Comparison of ENCODE assay signal across 29 mouse cellular contexts in the genomic region with DNA sequence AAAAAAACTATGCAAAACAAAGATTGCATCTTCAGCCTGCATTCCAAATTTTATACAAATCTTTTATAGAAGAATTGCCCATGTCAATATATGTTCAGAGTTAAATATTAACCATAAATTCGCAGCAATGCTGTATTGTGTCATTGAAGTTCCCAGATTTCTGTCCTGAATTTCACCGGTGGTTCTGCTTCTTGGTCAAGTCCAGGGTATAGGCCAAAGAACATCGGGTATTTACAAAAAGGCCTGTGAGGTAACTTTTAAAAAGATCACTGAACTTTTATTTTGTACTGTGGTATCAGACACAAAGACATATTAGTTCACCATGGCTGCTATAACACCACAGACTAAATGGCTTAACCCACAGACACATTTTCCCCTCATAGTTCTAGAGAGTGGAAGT. TPM values are rescaled to one million over a fixed set of nuclear protein-coding genes. Genes with fewer than 3 reads are reported as not detected.
"Had no signal": no experiment of that assay in that cellular context is flagged by ENCODE, and none has a peak within 500 bp of the region (broad histone marks: within the 10 kb centered on the region; RNA-seq: fewer than 3 reads in every experiment).

No protein-coding gene starts in this region.

- H3K27me3 ChIP-seq: embryonic facial prominence, embryonic 12.5 days; embryonic facial prominence, embryonic 13.5 days; embryonic facial prominence, embryonic 15.5 days; forebrain, embryonic 12.5 days; forebrain, embryonic 13.5 days; forebrain, embryonic 15.5 days had no signal

- H3K9me3 ChIP-seq: embryonic facial prominence, embryonic 10.5 days; embryonic facial prominence, embryonic 12.5 days; embryonic facial prominence, embryonic 13.5 days; embryonic facial prominence, embryonic 15.5 days; forebrain, embryonic 10.5 days; forebrain, embryonic 12.5 days; forebrain, embryonic 13.5 days; forebrain, embryonic 15.5 days had no signal

- DNase-seq: cerebellum, adult 18-20 months; cerebellum, adult 2 months; cerebellum, adult 8-10 months; cerebellum, adult 9-10 months; cerebellum, adult 9-11 months; cerebellum, postnatal 10 days; cerebellum, postnatal 14 days; cerebellum, postnatal 25 days; cerebellum, postnatal 36 days; embryo, embryonic 11 days; forebrain, postnatal 0 days; gastrocnemius, adult 2 months; gastrocnemius, postnatal 10 days; gastrocnemius, postnatal 14 days; gastrocnemius, postnatal 25 days; gastrocnemius, postnatal 36 days; heart, adult 18-20 months had no signal

- H3K4me3 ChIP-seq: embryonic facial prominence, embryonic 10.5 days; embryonic facial prominence, embryonic 12.5 days; embryonic facial prominence, embryonic 13.5 days; embryonic facial prominence, embryonic 15.5 days; erythroblast, embryonic 14.5 days; forebrain, embryonic 10.5 days; forebrain, embryonic 12.5 days; forebrain, embryonic 13.5 days; forebrain, embryonic 15.5 days; gastrocnemius, adult 2 months had no signal

- H3K4me1 ChIP-seq: embryonic facial prominence, embryonic 12.5 days; embryonic facial prominence, embryonic 13.5 days; embryonic facial prominence, embryonic 15.5 days; forebrain, embryonic 10.5 days; forebrain, embryonic 12.5 days; forebrain, embryonic 13.5 days; forebrain, embryonic 15.5 days had no signal

- H3K4me2 ChIP-seq: embryonic facial prominence, embryonic 12.5 days; embryonic facial prominence, embryonic 13.5 days; embryonic facial prominence, embryonic 15.5 days; forebrain, embryonic 12.5 days; forebrain, embryonic 13.5 days; forebrain, embryonic 15.5 days had no signal

- H3K9ac ChIP-seq: embryonic facial prominence, embryonic 12.5 days; embryonic facial prominence, embryonic 13.5 days; embryonic facial prominence, embryonic 15.5 days; forebrain, embryonic 12.5 days; forebrain, embryonic 13.5 days; forebrain, embryonic 15.5 days; forebrain, postnatal 0 days had no signal

- H3K36me3 ChIP-seq: embryonic facial prominence, embryonic 15.5 days; forebrain, embryonic 10.5 days; forebrain, embryonic 12.5 days; forebrain, embryonic 15.5 days had no signal

- ATAC-seq: forebrain, embryonic 13.5 days; forebrain, embryonic 14.5 days; forebrain, embryonic 15.5 days; forebrain, embryonic 16.5 days; forebrain, postnatal 0 days had no signal

- H3K27ac ChIP-seq: embryonic facial prominence, embryonic 10.5 days; embryonic facial prominence, embryonic 12.5 days; embryonic facial prominence, embryonic 13.5 days; embryonic facial prominence, embryonic 15.5 days; forebrain, embryonic 10.5 days; forebrain, embryonic 12.5 days; forebrain, embryonic 13.5 days; forebrain, embryonic 15.5 days; gastrocnemius, adult 2 months had no signal

RNA-seq across cellular contexts. Expression of gene Igf1, which starts 57.7 kb away (rescaled TPM):
- total RNA-seq: granulocyte monocyte progenitor cell, adult 5-6 weeks had no signal
